Mouse (Mus musculus) forebrain, embryonic 12.5 days (tissue): ENCODE data around the gene Mymk. TPM values are rescaled to one million over a fixed set of nuclear protein-coding genes. Genes with fewer than 3 reads are reported as not detected.

Experiments used
- ATAC-seq: fragments of 200-750 bp; cut with Nextera tagmentation; 2 replicates; pipeline ENCODE4 v1.8.0; 2017; ENCODE audit warnings: moderate TSS enrichment; ENCODE audit not compliant: low FRiP score
- H3K27ac ChIP-seq: fragments of 300-500 bp; sonication (generic); 2 replicates; pipeline ENCODE4 v1.5.1; 2016; ENCODE audit warnings: mild to moderate bottlenecking
- H3K27me3 ChIP-seq: fragments of 300-500 bp; sonication (generic); 2 replicates; pipeline ENCODE4 v1.6.1; 2016; ENCODE audit warnings: mild to moderate bottlenecking
- H3K36me3 ChIP-seq: fragments of 300-500 bp; sonication (generic); replicated peaks from 2 replicates; pipeline ENCODE4 v1.6.1; 2016; ENCODE audit warnings: mild to moderate bottlenecking
- H3K4me1 ChIP-seq: fragments of 300-500 bp; sonication (generic); 2 replicates; pipeline ENCODE4 v1.6.1; 2016
- H3K4me2 ChIP-seq: fragments of 300-500 bp; sonication (generic); 2 replicates; pipeline ENCODE4 v1.6.1; 2016; ENCODE audit warnings: mild to moderate bottlenecking, moderate library complexity
- H3K4me3 ChIP-seq: fragments of 300-500 bp; sonication (generic); replicated peaks from 2 replicates; pipeline ENCODE4 v1.5.1; 2016; ENCODE audit warnings: mild to moderate bottlenecking
- H3K9ac ChIP-seq: fragments of 300-500 bp; sonication (generic); 2 replicates; pipeline ENCODE4 v1.6.1; 2016; ENCODE audit warnings: mild to moderate bottlenecking
- H3K9me3 ChIP-seq: fragments of 300-500 bp; sonication (generic); 2 replicates; pipeline ENCODE4 v1.6.1; 2016
- WGBS: fragments of 180-500 bp; shearing (Covaris S2); methylation state at CpG from one replicate; pipeline ENCODE4 v1.1.7; 2016; 5-methylcytosine and 5-hydroxymethylcytosine counted together
- polyA plus RNA-seq: library from polyadenylated mRNA; unstranded; fragments of >200 nt; fragmentation: Nextera tagmentation; extraction: Ambion mirVana; gene quantifications from 2 replicates; pipeline ENCODE4 v1.2.1, GENCODE M21; 2016

Mymk gene
- polyA plus RNA-seq, 1 experiment from 2014 or later = 0.26 TPM

DNA sequence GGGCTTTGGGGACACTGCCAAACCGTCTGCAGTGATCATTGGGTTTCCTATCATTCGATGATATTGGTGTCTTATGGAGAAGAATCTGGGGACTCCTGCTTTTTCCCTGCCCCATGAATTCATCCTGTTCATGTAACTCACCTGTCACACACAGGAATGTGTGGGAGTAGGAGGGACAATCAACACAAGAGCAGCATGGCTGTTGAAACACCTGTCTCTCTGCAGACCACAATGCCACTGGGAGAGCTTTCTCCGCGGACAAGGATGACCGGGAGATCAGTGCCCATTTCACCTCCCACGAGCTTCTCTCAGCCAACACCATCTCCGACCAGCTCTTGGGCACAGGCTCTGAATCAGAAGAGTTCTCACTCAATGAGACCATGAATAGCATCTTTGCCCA, 23.2 kb upstream of the Mymk start:
- no peaks in the 10 kb centered on the region for H3K27me3 ChIP-seq
- H3K4me1 ChIP-seq = peaks cover 17% of the 10 kb centered on the region
- H3K4me3 ChIP-seq = no peak overlapping the region
- no peaks in the 10 kb centered on the region for H3K36me3 ChIP-seq
- WGBS = 90% methylated on average over 7 of the region's 7 CpGs
- H3K27ac ChIP-seq = no peak overlapping the region
- no peak overlapping the region for H3K9ac ChIP-seq
- H3K9me3 ChIP-seq = no peaks in the 10 kb centered on the region
- ATAC-seq = no peak
- no peak overlapping the region for H3K4me2 ChIP-seq

DNA sequence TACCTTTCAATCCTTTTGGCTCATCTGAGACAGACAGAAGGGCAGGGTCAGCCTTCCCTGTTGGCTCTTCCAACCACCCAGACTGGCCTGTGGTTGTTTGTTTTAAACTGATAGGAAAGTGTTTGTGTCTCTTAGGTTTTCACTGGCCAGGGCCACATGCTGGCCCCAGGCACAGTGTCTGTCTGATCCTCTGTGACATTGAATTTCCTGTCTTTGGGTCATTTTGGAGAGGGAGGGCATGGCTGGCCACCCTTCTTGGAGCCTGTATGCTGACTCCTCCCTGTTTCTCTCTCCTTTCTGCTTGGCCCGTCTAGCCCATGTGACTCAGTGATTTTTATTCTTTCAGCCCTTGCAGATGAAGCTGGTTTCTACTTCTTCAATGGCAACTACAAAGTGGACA, 17.3 kb upstream of the Mymk start:
- no peaks in the 10 kb centered on the region for H3K9me3 ChIP-seq
- no peak overlapping the region for H3K4me3 ChIP-seq
- H3K27ac ChIP-seq = no peak overlapping the region
- H3K27me3 ChIP-seq = no peaks in the 10 kb centered on the region
- no peaks in the 10 kb centered on the region for H3K36me3 ChIP-seq
- no peak overlapping the region for H3K4me2 ChIP-seq
- ATAC-seq = no peak
- WGBS = 88% methylated on average over 1 of the region's 1 CpGs
- H3K4me1 ChIP-seq = no peaks in the 10 kb centered on the region
- H3K9ac ChIP-seq = no peak overlapping the region

DNA sequence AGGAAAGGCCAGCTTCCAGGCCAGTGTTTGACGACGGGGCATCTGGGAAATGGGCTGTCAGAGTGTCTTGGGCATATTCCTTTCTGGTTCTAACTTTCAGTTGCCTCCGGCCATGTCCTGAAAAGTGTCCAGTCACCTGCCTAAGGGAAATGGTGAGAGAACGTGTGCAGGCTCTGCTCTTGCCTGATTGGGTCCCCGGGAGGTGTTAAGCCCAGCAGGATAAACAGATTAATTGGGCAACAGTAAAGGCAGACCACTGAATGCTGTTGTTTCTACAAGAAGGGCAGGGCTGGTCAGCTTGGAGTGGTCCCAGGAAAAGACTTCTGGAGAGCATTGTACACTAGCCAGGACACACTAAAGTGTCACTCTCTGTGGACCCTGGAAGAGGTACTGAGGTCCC, 16.7 kb upstream of the Mymk start:
- Histone ChIP-seq H3K4me2 (no peak overlapping the region), H3K4me3 (no peak overlapping the region), H3K27me3 (no peaks in the 10 kb centered on the region), H3K36me3 (no peaks in the 10 kb centered on the region), H3K27ac (no peak overlapping the region), H3K9ac (no peak overlapping the region), H3K9me3 (no peaks in the 10 kb centered on the region), H3K4me1 (no peaks in the 10 kb centered on the region)
- no peak for ATAC-seq
- 65% methylated on average over 5 of the region's 5 CpGs for WGBS

DNA sequence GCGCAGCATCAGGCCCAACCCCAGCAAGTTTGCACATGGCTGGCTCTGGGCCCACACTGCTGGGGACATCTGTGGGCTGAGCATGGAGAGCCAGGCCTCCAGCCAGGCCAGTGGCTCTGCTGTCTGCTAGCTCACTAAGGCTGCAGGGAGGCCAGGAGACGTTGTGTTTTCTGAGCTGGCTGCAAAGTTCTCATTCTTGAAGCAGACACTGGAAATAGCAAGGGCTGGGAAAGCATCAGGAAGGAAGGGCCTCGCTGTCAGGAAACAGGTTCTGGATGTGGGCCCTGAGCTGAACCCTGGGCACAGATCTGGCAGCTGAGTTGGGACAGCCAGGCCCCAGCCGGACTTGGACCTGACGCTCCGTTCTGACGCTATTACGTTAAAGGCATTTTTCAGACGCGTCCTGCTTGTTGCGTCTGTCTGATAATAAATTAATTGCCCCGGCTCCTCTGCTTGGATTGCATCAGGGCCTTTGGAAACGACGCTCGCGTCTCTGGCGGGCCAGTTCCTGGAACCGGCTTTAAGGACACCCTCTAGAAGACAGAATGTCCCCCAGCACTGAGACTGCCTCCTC, 16.2 kb upstream of the Mymk start:
- no peak overlapping the region for H3K4me3 ChIP-seq
- no peak for ATAC-seq
- no peak overlapping the region for H3K4me2 ChIP-seq
- no peak overlapping the region for H3K9ac ChIP-seq
- H3K9me3 ChIP-seq = no peaks in the 10 kb centered on the region
- no peaks in the 10 kb centered on the region for H3K4me1 ChIP-seq
- no peaks in the 10 kb centered on the region for H3K27me3 ChIP-seq
- H3K27ac ChIP-seq = no peak overlapping the region
- no peaks in the 10 kb centered on the region for H3K36me3 ChIP-seq
- WGBS = 90% methylated on average over 18 of the region's 18 CpGs

DNA sequence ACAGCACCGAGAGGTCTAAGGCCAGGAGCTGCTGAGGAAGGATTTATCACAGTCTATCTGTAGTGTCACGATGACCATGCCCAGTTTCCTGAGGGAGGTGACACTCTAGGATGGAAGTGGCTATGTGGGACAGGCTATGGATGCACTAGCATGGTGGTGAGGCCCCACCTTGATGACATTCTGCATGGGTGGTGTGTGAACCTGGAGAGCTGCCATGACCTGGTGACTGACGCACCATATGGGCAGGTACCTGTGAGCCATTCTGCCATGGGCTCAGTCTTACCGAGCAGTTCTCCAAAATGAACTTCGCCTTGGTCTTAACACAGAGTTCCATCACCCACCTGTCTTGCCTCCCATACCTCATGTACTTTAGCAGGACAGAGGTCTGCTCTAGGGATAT, 15.6 kb upstream of the Mymk start:
- Histone ChIP-seq H3K9ac (no peak overlapping the region), H3K36me3 (no peaks in the 10 kb centered on the region), H3K4me3 (no peak overlapping the region), H3K27ac (no peak overlapping the region), H3K9me3 (no peaks in the 10 kb centered on the region), H3K4me2 (no peak overlapping the region), H3K4me1 (no peaks in the 10 kb centered on the region), H3K27me3 (no peaks in the 10 kb centered on the region)
- 83% methylated on average over 5 of the region's 5 CpGs for WGBS
- ATAC-seq = no peak

DNA sequence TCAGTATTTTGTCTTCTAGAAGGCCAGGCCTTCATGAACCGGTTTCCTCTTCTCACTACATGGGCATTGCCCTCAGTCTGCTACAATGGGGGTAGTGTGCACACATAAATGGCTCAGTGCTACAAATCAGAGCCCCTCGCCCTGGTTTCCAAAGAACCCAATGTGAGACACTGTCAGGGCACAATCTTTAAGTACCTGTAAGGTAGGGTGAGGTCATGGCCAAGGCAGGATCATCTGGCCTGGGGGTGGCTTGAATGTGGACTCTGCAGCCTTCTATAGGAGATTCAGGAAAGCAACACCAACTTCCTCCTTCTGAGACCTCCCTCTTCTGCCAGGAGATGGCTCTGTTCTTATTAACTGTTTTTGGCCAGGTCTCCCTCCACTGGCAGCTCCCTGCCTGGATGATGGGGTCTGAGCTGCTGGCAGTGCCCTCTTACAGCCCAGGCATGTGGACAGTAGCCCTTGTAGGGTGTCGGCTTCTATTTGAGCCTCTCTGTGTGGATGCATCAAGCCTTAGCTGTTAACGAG, 14.6 kb upstream of the Mymk start:
- no peak for ATAC-seq
- Histone ChIP-seq H3K9me3 (no peaks in the 10 kb centered on the region), H3K4me1 (no peaks in the 10 kb centered on the region), H3K36me3 (no peaks in the 10 kb centered on the region), H3K4me3 (no peak overlapping the region), H3K9ac (no peak overlapping the region), H3K4me2 (no peak overlapping the region), H3K27ac (no peak overlapping the region), H3K27me3 (no peaks in the 10 kb centered on the region)
- 86% methylated on average over 4 of the region's 4 CpGs for WGBS

DNA sequence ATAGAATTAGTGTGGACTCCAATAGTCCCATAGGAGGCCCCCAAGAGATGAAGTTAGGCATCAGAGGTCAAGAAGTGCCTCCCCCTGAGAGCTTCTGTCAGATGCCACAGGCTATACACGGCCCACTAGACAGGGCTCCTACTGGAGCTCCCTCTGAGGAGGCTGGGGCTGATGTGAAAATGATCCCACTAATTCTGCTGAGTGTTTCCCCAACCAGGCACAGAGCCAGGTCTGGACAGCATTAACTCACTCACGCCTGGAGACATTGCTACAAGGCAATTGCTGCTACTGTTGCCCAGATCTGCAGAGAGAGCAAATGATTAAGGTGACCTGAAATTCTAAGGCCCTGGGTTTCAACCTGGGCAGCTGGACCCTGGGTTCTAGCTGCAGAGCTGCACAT, 13.8 kb upstream of the Mymk start:
- Histone ChIP-seq H3K4me3 (no peak overlapping the region), H3K4me1 (no peaks in the 10 kb centered on the region), H3K9ac (no peak overlapping the region), H3K36me3 (no peaks in the 10 kb centered on the region), H3K27ac (no peak overlapping the region), H3K9me3 (no peaks in the 10 kb centered on the region), H3K4me2 (no peak overlapping the region), H3K27me3 (no peaks in the 10 kb centered on the region)
- no peak for ATAC-seq
- 55% methylated on average over 2 of the region's 2 CpGs for WGBS

DNA sequence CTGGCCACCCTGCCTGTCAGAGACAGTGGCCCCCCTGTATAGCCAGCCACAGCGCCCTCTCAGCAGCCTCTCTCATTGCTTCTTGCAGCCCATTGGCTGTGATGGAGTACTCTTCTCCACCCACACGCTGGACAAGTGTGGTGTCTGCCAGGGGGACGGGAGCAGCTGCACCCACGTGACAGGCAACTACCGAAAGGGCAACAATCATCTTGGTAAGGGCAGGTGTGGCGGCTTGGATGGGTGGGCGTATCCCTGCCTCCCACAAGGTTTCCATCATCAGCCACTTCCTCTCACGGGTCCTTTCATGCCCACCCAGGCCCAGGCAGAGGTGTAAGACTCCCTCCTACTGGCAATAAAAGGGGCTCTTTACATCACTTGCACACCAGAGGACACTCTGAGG, 13.0 kb upstream of the Mymk start:
- ATAC-seq = no peak
- WGBS = 69% methylated on average over 8 of the region's 8 CpGs

DNA sequence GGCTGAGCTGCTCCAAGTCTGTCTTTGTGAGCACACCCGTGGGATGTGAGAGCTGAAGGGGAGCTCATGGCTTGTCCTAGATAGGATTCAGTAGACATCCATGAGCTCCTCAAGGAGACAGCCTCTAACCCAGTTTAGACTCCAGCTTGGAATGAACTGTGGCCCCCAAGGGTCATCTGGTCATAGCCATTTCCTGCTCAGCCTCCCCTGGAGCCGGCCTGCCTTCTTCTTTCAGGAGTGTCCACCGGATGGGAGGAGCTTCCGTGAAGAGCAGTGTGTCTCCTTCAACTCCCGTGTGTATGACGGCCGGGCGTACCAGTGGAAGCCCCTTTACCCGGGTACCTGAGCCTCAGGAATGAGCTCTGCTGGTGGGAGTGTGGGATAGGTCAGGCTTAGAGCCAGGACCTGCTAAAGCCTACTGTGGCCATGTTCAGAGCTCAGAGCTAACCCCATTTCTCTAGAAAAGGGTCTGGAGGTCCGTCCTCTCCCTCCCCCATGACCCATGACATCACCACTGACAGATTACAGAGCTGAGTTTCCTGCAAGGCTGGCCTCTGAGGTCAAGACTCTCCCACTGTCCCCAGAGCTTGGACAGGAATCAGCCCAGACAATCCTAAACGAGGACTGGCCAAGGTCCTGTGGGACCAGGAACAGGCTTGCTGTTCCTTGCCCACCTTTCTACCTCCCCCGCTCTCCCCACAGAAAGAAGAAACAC, 11.9 kb upstream of the Mymk start:
- no peak overlapping the region for H3K9ac ChIP-seq
- no peaks in the 10 kb centered on the region for H3K36me3 ChIP-seq
- 77% methylated on average over 12 of the region's 12 CpGs for WGBS
- H3K27ac ChIP-seq = no peak overlapping the region
- no peak for ATAC-seq
- H3K9me3 ChIP-seq = no peaks in the 10 kb centered on the region
- no peak overlapping the region for H3K4me3 ChIP-seq
- no peaks in the 10 kb centered on the region for H3K27me3 ChIP-seq
- H3K4me1 ChIP-seq = peaks cover 14% of the 10 kb centered on the region
- H3K4me2 ChIP-seq = no peak overlapping the region

More for the DNA sequence above, 13.0 kb upstream of the Mymk start:
- no peaks in the 10 kb centered on the region for H3K27me3 ChIP-seq
- no peak overlapping the region for H3K27ac ChIP-seq
- H3K4me2 ChIP-seq = no peak overlapping the region
- no peak overlapping the region for H3K4me3 ChIP-seq
- peaks cover 4% of the 10 kb centered on the region for H3K4me1 ChIP-seq
- no peaks in the 10 kb centered on the region for H3K9me3 ChIP-seq
- H3K9ac ChIP-seq = no peak overlapping the region
- H3K36me3 ChIP-seq = no peaks in the 10 kb centered on the region

DNA sequence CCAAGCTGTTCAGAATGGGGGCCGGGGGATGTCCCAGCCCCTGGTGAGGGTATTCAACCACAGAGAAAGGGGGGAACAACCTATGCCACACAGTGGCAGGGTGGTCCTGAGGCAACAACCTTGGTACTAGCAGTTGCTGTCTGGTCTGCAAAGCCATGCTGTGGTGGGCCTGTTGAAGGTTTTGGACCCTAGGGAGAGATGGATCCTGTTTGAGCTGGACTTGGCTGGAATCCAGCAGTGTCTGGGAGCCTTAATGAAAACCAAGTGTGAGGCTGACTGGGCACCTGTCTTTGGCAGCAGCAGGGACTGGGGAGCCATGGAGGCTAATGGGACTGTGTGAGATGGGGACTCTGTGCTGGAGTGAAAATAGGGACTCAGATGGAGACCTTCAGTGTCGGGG, 7.7 kb upstream of the Mymk start:
- peak; percentile 55; the same call in 1 of the 2 replicates for ATAC-seq
- peaks cover 5% of the 10 kb centered on the region; the same call in 1 of the 2 replicates for H3K27me3 ChIP-seq
- H3K9me3 ChIP-seq = no peaks in the 10 kb centered on the region
- H3K9ac ChIP-seq = no peak overlapping the region
- peaks cover 26% of the 10 kb centered on the region for H3K4me1 ChIP-seq
- no peak overlapping the region for H3K4me3 ChIP-seq
- peak overlapping the region; percentile 57 for H3K27ac ChIP-seq
- no peaks in the 10 kb centered on the region for H3K36me3 ChIP-seq
- H3K4me2 ChIP-seq = peak overlapping the region; percentile 25; the same call in 1 of the 2 replicates
- 89% methylated on average over 1 of the region's 2 CpGs for WGBS

DNA sequence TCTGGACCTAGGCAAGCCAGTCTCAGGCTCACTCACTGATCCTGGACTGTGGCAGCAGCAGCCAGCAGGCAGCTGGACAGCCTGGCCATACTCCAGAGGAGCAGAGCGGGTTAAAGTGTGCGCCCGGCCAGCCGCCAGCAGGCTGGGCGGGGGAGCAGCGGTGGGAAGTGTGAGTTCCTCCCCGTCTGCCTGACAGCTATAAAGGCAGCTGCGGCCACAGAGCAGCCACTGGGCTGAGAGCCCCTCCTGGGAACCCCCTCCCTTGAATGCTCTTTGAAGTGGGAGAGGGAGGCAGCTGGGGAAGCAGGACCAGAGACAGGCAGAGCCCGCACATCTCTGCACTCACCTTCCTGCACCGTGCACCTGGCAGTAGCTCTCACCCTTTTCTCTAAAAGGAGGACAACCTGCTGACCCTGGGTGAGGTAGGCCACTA, 7.2 kb upstream of the Mymk start, which contains the start of gene Adamtsl2:
TSS of gene Adamtsl2 (plus strand) at position 228 of the 433 bp plus-strand sequence.
- WGBS = 6% methylated on average over 10 of the region's 10 CpGs
- Histone ChIP-seq H3K4me3 (0 out of 2 replicates have a peak within 1 kb of the TSS, but pooled peaks have one; percentile 2), H3K36me3 (no peaks in the 10 kb centered on the region), H3K9ac (no peak within 1 kb of the TSS), H3K4me1 (peaks cover 26% of the 10 kb centered on the region), H3K27me3 (peaks cover 5% of the 10 kb centered on the region; the same call in 1 of the 2 replicates), H3K4me2 (peak within 1 kb of the TSS; percentile 25; the same call in 1 of the 2 replicates), H3K27ac (peak within 1 kb of the TSS; percentile 57), H3K9me3 (no peaks in the 10 kb centered on the region)
- ATAC-seq = peak; percentile 75

DNA sequence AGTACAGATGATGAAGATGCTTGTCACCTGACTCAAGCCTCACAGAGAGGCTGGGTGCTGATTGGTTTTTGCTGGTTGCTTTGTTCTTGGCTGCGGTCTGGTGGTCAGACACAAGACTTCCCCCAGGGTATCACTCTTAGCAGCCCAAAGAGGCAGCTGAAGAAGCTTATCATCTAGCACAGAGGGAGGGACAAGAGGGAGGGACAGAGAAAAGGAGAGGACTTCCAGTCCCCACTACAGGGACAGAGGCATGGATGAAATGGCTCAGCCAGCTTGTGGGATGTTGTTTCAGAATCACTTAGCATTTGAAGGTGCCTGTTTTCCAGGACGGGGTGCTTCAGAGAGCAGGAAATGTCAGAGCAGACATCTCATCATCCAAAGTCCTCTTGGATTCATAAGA, 6.3 kb upstream of the Mymk start:
- no peaks in the 10 kb centered on the region for H3K36me3 ChIP-seq
- no peaks in the 10 kb centered on the region for H3K9me3 ChIP-seq
- WGBS = 33% methylated on average over 2 of the region's 2 CpGs
- no peak overlapping the region for H3K4me2 ChIP-seq
- no peak overlapping the region for H3K27ac ChIP-seq
- H3K27me3 ChIP-seq = peaks cover 5% of the 10 kb centered on the region; the same call in 1 of the 2 replicates
- H3K9ac ChIP-seq = no peak overlapping the region
- ATAC-seq = no peak
- no peak overlapping the region for H3K4me3 ChIP-seq
- H3K4me1 ChIP-seq = peaks cover 26% of the 10 kb centered on the region
